Mouse (Mus musculus) bone marrow, adult 2 months (tissue): ENCODE measurements around the gene G6pc.

Experiments
- CTCF ChIP-seq: fragments of 200-500 bp; IDR thresholded peaks from 2 replicates; pipeline ENCODE4 v1.5.1; 2011; ENCODE audit warnings: low read length, control low read depth; ENCODE audit not compliant: control insufficient read depth, insufficient read depth
- POLR2A ChIP-seq: fragments of 200-500 bp; IDR thresholded peaks from 2 replicates; pipeline ENCODE4 v1.6.1; 2011; ENCODE audit warnings: low read depth, mild to moderate bottlenecking, control low read depth, low read length, borderline replicate concordance; ENCODE audit not compliant: control insufficient read depth

- no peak for TF ChIP-seq CTCF
- TF ChIP-seq POLR2A: no peak
Observed at GRCm38 (mm10) chr11:101359776-101360175, 7.6 kb upstream of the G6pc start.
